14 mouse cellular contexts compared by ENCODE assay signal in the genomic region with DNA sequence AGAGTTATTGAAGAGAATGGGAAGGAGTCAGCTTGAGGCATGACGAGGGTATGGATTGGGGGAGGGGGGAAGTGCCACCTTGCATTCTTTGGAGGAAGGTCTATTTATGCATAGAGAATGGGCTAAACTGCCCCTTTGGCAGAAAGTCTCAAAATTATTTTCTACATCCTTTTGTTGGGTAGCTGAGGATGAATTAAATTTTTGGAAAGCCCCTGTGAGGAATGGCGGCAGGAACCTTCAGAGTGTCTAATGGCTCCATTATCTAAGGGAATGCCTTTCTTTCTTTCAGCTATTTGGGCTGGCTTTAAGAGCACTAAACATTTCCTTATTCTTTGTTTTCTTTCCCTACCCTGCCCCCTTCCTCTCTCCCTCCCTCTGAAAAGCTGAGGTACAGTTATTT. TPM values are rescaled to one million over a fixed set of nuclear protein-coding genes. Genes with fewer than 3 reads are reported as not detected.
DNase-seq lines count a peak whose midpoint lies in the region; ATAC-seq and TF ChIP-seq lines count a peak whose summit lies in the region.
"Had no signal": no experiment of that assay in that cellular context is flagged by ENCODE, and none has a peak within 500 bp of the region (broad histone marks: within the 10 kb centered on the region; RNA-seq: fewer than 3 reads in every experiment).

No protein-coding gene starts in this region.

- no peaks in the 10 kb centered on the region for H3K9me3 ChIP-seq in forebrain, postnatal 0 days (ENCODE audit: low read length)
- H3K9me3 ChIP-seq in midbrain, embryonic 10.5 days (replicated peaks): no peaks in the 10 kb centered on the region
- H3K9me3 ChIP-seq: heart, embryonic 15.5 days; kidney, embryonic 15.5 days; limb, embryonic 15.5 days had no signal

- H3K27me3 ChIP-seq in forebrain, postnatal 0 days (ENCODE audit: insufficient read depth, low read length): peaks cover 41% of the 10 kb centered on the region
- H3K27me3 ChIP-seq in midbrain, embryonic 10.5 days (ENCODE audit: low read depth, poor library complexity, severe bottlenecking): peaks cover 98% of the 10 kb centered on the region

- H3K4me1 ChIP-seq in forebrain, postnatal 0 days (ENCODE audit: insufficient read depth): no peaks in the 10 kb centered on the region
- peaks cover 82% of the 10 kb centered on the region for H3K4me1 ChIP-seq in midbrain, embryonic 10.5 days

- 22% methylated on average over 2 of the region's 2 CpGs for WGBS in forebrain, postnatal 0 days
- WGBS in midbrain, embryonic 10.5 days: 3% methylated on average over 2 of the region's 2 CpGs

- no peak for TF ChIP-seq CTCF in left cerebral cortex, adult 2 months (IDR thresholded peaks at IDR 0.05)
- no peak for TF ChIP-seq CTCF in forebrain, postnatal 0 days (IDR thresholded peaks at IDR 0.05; ENCODE audit: low read depth)

- H3K27ac ChIP-seq in left cerebral cortex, adult 2 months: peak overlapping the region; percentile 75; the same call in 1 of the 2 replicates
- H3K27ac ChIP-seq in forebrain, postnatal 0 days (ENCODE audit: low read depth, low read length): peak overlapping the region; percentile 23; the same call in 1 of the 2 replicates
- H3K27ac ChIP-seq in midbrain, embryonic 10.5 days (replicated peaks): peak overlapping the region; percentile 97
- H3K27ac ChIP-seq: heart, embryonic 15.5 days; kidney, embryonic 15.5 days; limb, embryonic 15.5 days had no signal

- no peak for DNase-seq in left cerebral cortex, adult 2 months (ENCODE audit: extremely low spot score in 1 of 2, low spot score in 2 of 2)
- DNase-seq in left cerebral cortex, postnatal 25 days (ENCODE audit: low spot score in 2 of 2): no peak
- peak; percentile 35 for DNase-seq in forebrain, postnatal 0 days
- peak; percentile 41 for DNase-seq in midbrain, embryonic 10.5 days (ENCODE audit: low spot score)
- DNase-seq in retina, postnatal 1 day: peak; percentile 37
- DNase-seq in lung, postnatal 4 days: no peak
- no peak for DNase-seq in left cerebral cortex, adult 9 months (ENCODE audit: low spot score in 2 of 2)
- DNase-seq in adrenal gland, postnatal 4 days (ENCODE audit: low spot score in 2 of 2): no peak
- DNase-seq: thymus, adult 2 months had no signal

- H3K4me2 ChIP-seq in forebrain, postnatal 0 days (ENCODE audit: low read depth): peak overlapping the region; percentile 41; the same call in 1 of the 2 replicates
- H3K4me2 ChIP-seq: heart, embryonic 15.5 days; kidney, embryonic 15.5 days; limb, embryonic 15.5 days had no signal

- H3K9ac ChIP-seq in forebrain, postnatal 0 days: peak overlapping the region; percentile 40
- H3K9ac ChIP-seq: heart, embryonic 15.5 days; kidney, embryonic 15.5 days; limb, embryonic 15.5 days had no signal

- no peak for ATAC-seq in forebrain, postnatal 0 days

- H3K36me3 ChIP-seq in forebrain, postnatal 0 days (ENCODE audit: insufficient read depth): no peaks in the 10 kb centered on the region
- H3K36me3 ChIP-seq in midbrain, embryonic 10.5 days: peaks cover 22% of the 10 kb centered on the region
- H3K36me3 ChIP-seq: heart, embryonic 15.5 days; kidney, embryonic 15.5 days; limb, embryonic 15.5 days had no signal

- peak overlapping the region; percentile 18 for H3K4me3 ChIP-seq in left cerebral cortex, adult 2 months
- peak overlapping the region; percentile 48 for H3K4me3 ChIP-seq in forebrain, postnatal 0 days (ENCODE audit: low read depth, low read length)
- peak overlapping the region; percentile 82 for H3K4me3 ChIP-seq in midbrain, embryonic 10.5 days
- H3K4me3 ChIP-seq: heart, embryonic 15.5 days; kidney, embryonic 15.5 days; limb, embryonic 15.5 days had no signal

- intact Hi-C loops in left cerebral cortex, adult 2 months (cut with DNase I): loop anchor here (5.0 kb wide), 1 partner anchor 397 kb away; no protein-coding TSS in a partner anchor
- intact Hi-C loops in left cerebral cortex, postnatal 25 days (cut with DNase I): loop anchor here (10.0 kb wide), 2 partner anchors 376 to 394 kb away; partner anchors contain the start of gene Tm9sf2

RNA-seq across cellular contexts. Expression of gene Zic2, which starts 5.1 kb away (rescaled TPM):
- total RNA-seq in left cerebral cortex, adult 2 months (2021): 10 to 100 TPM; 17.4 to 18.3 TPM
- total RNA-seq in left cerebral cortex, postnatal 25 days (2021): 10 to 100 TPM; 16.0 to 16.5 TPM
- 44.9 and 105 TPM in 2 replicates for total RNA-seq in forebrain, postnatal 0 days (2014; rRNA removed)
- polyA plus RNA-seq in forebrain, postnatal 0 days (2015; fragmentation: Nextera tagmentation; extraction: Ambion mirVana): 9.6 and 16.3 TPM in 2 replicates
- 5.7 and 6.4 TPM in 2 replicates for polyA plus RNA-seq in midbrain, embryonic 10.5 days (2016; fragmentation: Nextera tagmentation; extraction: Ambion mirVana)
- 1 to 10 TPM in 1 of 2 experiments, under 1 TPM in 1; 0.22 to 1.4 TPM for total RNA-seq in adrenal gland, postnatal 4 days (2021)
- total RNA-seq: megakaryocyte progenitor cell, adult 5-6 weeks had no signal
- polyA plus RNA-seq: heart, embryonic 15.5 days; kidney, embryonic 15.5 days; thymus, adult 2 months had no signal

RNA-seq across cellular contexts. Expression of gene Gm10837, which starts 10.0 kb away (rescaled TPM):
- not detected for total RNA-seq in left cerebral cortex, adult 2 months (2021)
- total RNA-seq in left cerebral cortex, postnatal 25 days (2021): not detected
- 0.15 and 1.0 TPM in 2 replicates for total RNA-seq in forebrain, postnatal 0 days (2014; rRNA removed)
- 0.23 TPM in 1 of 2 replicates, not detected in the other for polyA plus RNA-seq in forebrain, postnatal 0 days (2015; fragmentation: Nextera tagmentation; extraction: Ambion mirVana)
- polyA plus RNA-seq in midbrain, embryonic 10.5 days (2016; fragmentation: Nextera tagmentation; extraction: Ambion mirVana): 0.07 and 0.25 TPM in 2 replicates
- not detected for total RNA-seq in adrenal gland, postnatal 4 days (2021)
- total RNA-seq: megakaryocyte progenitor cell, adult 5-6 weeks had no signal
- polyA plus RNA-seq: frontal cortex, adult 2 months; heart, embryonic 15.5 days; kidney, embryonic 15.5 days; limb, embryonic 15.5 days; thymus, adult 2 months had no signal

RNA-seq across cellular contexts. Expression of gene Zic5, which starts 14.9 kb away (rescaled TPM):
- total RNA-seq in left cerebral cortex, adult 2 months (2021): 1 to 10 TPM; 4.1 to 4.8 TPM
- 1 to 10 TPM; 2.3 to 2.7 TPM for total RNA-seq in left cerebral cortex, postnatal 25 days (2021)
- 13.9 and 22.8 TPM in 2 replicates for total RNA-seq in forebrain, postnatal 0 days (2014; rRNA removed)
- 5.1 and 13.8 TPM in 2 replicates for polyA plus RNA-seq in forebrain, postnatal 0 days (2015; fragmentation: Nextera tagmentation; extraction: Ambion mirVana)
- 13.6 and 15.3 TPM in 2 replicates for polyA plus RNA-seq in midbrain, embryonic 10.5 days (2016; fragmentation: Nextera tagmentation; extraction: Ambion mirVana)
- under 1 TPM in 1 of 2 experiments, not detected in 1; 0.40 TPM for total RNA-seq in adrenal gland, postnatal 4 days (2021)
- total RNA-seq: megakaryocyte progenitor cell, adult 5-6 weeks had no signal
- polyA plus RNA-seq: thymus, adult 2 months had no signal

RNA-seq across cellular contexts. Expression of gene Gm5089, which starts 29.4 kb away (rescaled TPM):
- total RNA-seq in left cerebral cortex, adult 2 months (2021): under 1 TPM; 0.28 to 0.34 TPM
- total RNA-seq in left cerebral cortex, postnatal 25 days (2021): under 1 TPM in 1 of 2 experiments, not detected in 1; 0.23 TPM
- 0.33 and 0.38 TPM in 2 replicates for total RNA-seq in forebrain, postnatal 0 days (2014; rRNA removed)
- 0.12 TPM in 1 of 2 replicates, not detected in the other for polyA plus RNA-seq in forebrain, postnatal 0 days (2015; fragmentation: Nextera tagmentation; extraction: Ambion mirVana)
- 0.82 and 1.3 TPM in 2 replicates for polyA plus RNA-seq in midbrain, embryonic 10.5 days (2016; fragmentation: Nextera tagmentation; extraction: Ambion mirVana)
- not detected for total RNA-seq in adrenal gland, postnatal 4 days (2021)
- total RNA-seq: megakaryocyte progenitor cell, adult 5-6 weeks had no signal
- polyA plus RNA-seq: heart, embryonic 15.5 days; thymus, adult 2 months had no signal

RNA-seq across cellular contexts. Expression of gene Pcca, which starts 53.8 kb away (rescaled TPM):
- total RNA-seq in left cerebral cortex, adult 2 months (2021): 10 to 100 TPM; 30.2 to 36.2 TPM
- total RNA-seq in left cerebral cortex, postnatal 25 days (2021): 10 to 100 TPM; 31.3 to 32.4 TPM
- 11.9 and 12.4 TPM in 2 replicates for total RNA-seq in forebrain, postnatal 0 days (2014; rRNA removed)
- 23.8 and 29.4 TPM in 2 replicates for polyA plus RNA-seq in forebrain, postnatal 0 days (2015; fragmentation: Nextera tagmentation; extraction: Ambion mirVana)
- 30.5 TPM in 2 replicates for polyA plus RNA-seq in midbrain, embryonic 10.5 days (2016; fragmentation: Nextera tagmentation; extraction: Ambion mirVana)
- total RNA-seq in adrenal gland, postnatal 4 days (2021): 10 to 100 TPM; 63.2 to 64.4 TPM

Comparison
In these comparisons a context has a peak if more than half of its experiments do, and no peak if none do; other contexts are left out.
1. DNase-seq: peak in forebrain, postnatal 0 days (single experiment), midbrain, embryonic 10.5 days (single experiment) and retina, postnatal 1 day (single experiment); none in left cerebral cortex, adult 2 months (0 of 2), left cerebral cortex, postnatal 25 days (0 of 2), lung, postnatal 4 days (0 of 2), left cerebral cortex, adult 9 months (0 of 2) and adrenal gland, postnatal 4 days (0 of 2).
2. H3K27ac ChIP-seq: peak in every context shown above with its lines; median percentile 97 in midbrain, embryonic 10.5 days; 75 in left cerebral cortex, adult 2 months; 23 in forebrain, postnatal 0 days.
3. H3K4me3 ChIP-seq: peak in every context shown above with its lines; median percentile 82 in midbrain, embryonic 10.5 days; 48 in forebrain, postnatal 0 days; 18 in left cerebral cortex, adult 2 months.
4. RNA of gene Zic2, which starts 5.1 kb away (total RNA-seq): 44.9 to 105 TPM in forebrain, postnatal 0 days, 17.4 to 18.3 TPM in left cerebral cortex, adult 2 months and 16.0 to 16.5 TPM in left cerebral cortex, postnatal 25 days; 0.22 to 1.4 TPM in adrenal gland, postnatal 4 days; every median in the first group is over 4 times any median in the second.